In the genomic region with DNA sequence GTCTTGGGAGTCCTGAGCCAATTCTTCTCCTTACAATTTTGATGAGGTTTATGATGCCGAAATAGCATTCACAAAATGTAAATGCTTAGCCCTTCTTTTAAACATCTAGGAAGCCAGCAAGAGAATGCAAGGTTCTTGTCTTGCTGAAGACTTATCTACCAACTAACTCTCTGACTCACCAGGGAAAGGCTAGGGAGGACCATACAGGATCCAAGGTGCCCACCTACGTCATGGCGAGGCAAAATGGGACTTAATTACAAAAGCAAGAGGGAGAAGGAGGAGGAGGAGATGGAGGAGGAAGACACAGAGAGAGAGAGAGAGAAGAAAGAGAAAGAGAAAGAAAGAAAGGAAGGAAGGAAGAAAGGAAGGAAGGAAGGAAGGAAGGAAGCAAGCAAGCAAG, we compare ENCODE assay signal across 22 mouse cellular contexts. TPM values are rescaled to one million over a fixed set of nuclear protein-coding genes. Genes with fewer than 3 reads are reported as not detected.
A peak's percentile ranks its signal among the peaks of the same experiment; 100 is the strongest.
DNase-seq lines count a peak whose midpoint lies in the region; ATAC-seq and TF ChIP-seq lines count a peak whose summit lies in the region.
"Had no signal": no experiment of that assay in that cellular context is flagged by ENCODE, and none has a peak within 500 bp of the region (broad histone marks: within the 10 kb centered on the region; RNA-seq: fewer than 3 reads in every experiment).

No protein-coding gene starts in this region.

- no peak overlapping the region for H3K4me3 ChIP-seq in left cerebral cortex, adult 2 months

- intact Hi-C loops in left cerebral cortex, adult 2 months (cut with DNase I), result no loop called here

- ATAC-seq in frontal cortex, adult (ENCODE audit: low TSS enrichment), result 0 out of 2 replicates have a peak, but pooled peaks have one; percentile 20
- ATAC-seq: activated CD4-positive, CD25-positive, alpha-beta regulatory T cell, adult 4 months; CD4-positive, CD25-positive, alpha-beta regulatory T cell, adult 4 months; Patski had no signal

- no peak for TF ChIP-seq CTCF in left cerebral cortex, adult 2 months (IDR thresholded peaks at IDR 0.05)

- H3K27ac ChIP-seq in left cerebral cortex, adult 2 months, result peak overlapping the region; percentile 57

- DNase-seq in frontal cortex, postnatal 25 days (ENCODE audit: low spot score in 2 of 2), result no peak
- DNase-seq in left cerebral cortex, adult 2 months (ENCODE audit: extremely low spot score in 1 of 2, low spot score in 2 of 2), result no peak
- DNase-seq in left cerebral cortex, adult 8-10 months (ENCODE audit: low spot score in 2 of 2), result no peak
- DNase-seq in brain, adult 2 months (ENCODE audit: low read depth, low spot score), result peak; percentile 61
- no peak for DNase-seq in heart, adult 18-20 months
- DNase-seq: adrenal gland, adult 2 months; adrenal gland, adult 8-10 months; adrenal gland, postnatal 10 days; adrenal gland, postnatal 14 days; adrenal gland, postnatal 25 days; adrenal gland, postnatal 36 days; B cell, adult 2 months; cerebellum, adult 11 months; cerebellum, adult 11-12 months; cerebellum, adult 18-20 months; cerebellum, adult 2 months had no signal

RNA-seq across cellular contexts. Expression of a gene that starts 12.7 kb away (rescaled TPM):
- 100 to 1,000 TPM; 115 to 117 TPM for total RNA-seq in left cerebral cortex, adult 2 months (2021)
- 10 to 100 TPM; 75.8 to 83.7 (median 76.9) TPM for total RNA-seq in left cerebral cortex, adult 8-10 months (2022)
- not detected for total RNA-seq in heart, adult 18-20 months (2021)
- total RNA-seq: CH12.LX, MEL had no signal

Comparison
In these comparisons a context has a peak if more than half of its experiments do, and no peak if none do; other contexts are left out.
1. RNA of a gene that starts 12.7 kb away (total RNA-seq): 115 to 117 TPM in left cerebral cortex, adult 2 months and 75.8 to 83.7 TPM in left cerebral cortex, adult 8-10 months; not detected in heart, adult 18-20 months; every median in the first group is over 10 times any median in the second.